Mouse (Mus musculus) kidney, embryonic 14.5 days (tissue): Measurements from ENCODE around the gene Fam19a1. TPM values are rescaled to one million over a fixed set of nuclear protein-coding genes. Genes with fewer than 3 reads are reported as not detected.
A peak's percentile ranks its signal among the peaks of the same experiment; 100 is the strongest.

ENCODE experiments used
- ATAC-seq: fragments of 200-750 bp; cut with Nextera tagmentation; 2 replicates; pipeline ENCODE4 v1.8.0; 2017; ENCODE audit warnings: moderate number of reproducible peaks, mild to moderate bottlenecking, moderate TSS enrichment, moderate library complexity; ENCODE audit not compliant: low FRiP score, low TSS enrichment
- H3K27ac ChIP-seq: fragments of 300-500 bp; sonication (generic); 2 replicates; pipeline ENCODE4 v1.5.1; 2014; ENCODE audit warnings: low read depth, mild to moderate bottlenecking, low read length, moderate library complexity, mixed read lengths
- H3K27me3 ChIP-seq: fragments of 300-500 bp; sonication (generic); 2 replicates; pipeline ENCODE4 v1.6.1; 2014; ENCODE audit warnings: mild to moderate bottlenecking, low read length; ENCODE audit not compliant: control insufficient read depth, insufficient read depth
- H3K36me3 ChIP-seq: fragments of 300-500 bp; sonication (generic); 2 replicates; pipeline ENCODE4 v1.6.1; 2014; ENCODE audit warnings: low read length, mixed read lengths; ENCODE audit not compliant: control insufficient read depth, insufficient read depth
- H3K4me1 ChIP-seq: fragments of 300-500 bp; sonication (generic); 2 replicates; pipeline ENCODE4 v1.6.1; 2014; ENCODE audit warnings: low read length, mixed read lengths; ENCODE audit not compliant: control insufficient read depth, insufficient read depth
- H3K4me2 ChIP-seq: fragments of 300-500 bp; sonication (generic); replicated peaks from 2 replicates; pipeline ENCODE4 v1.6.1; 2014; ENCODE audit warnings: low read depth, mild to moderate bottlenecking, low read length
- H3K4me3 ChIP-seq: fragments of 300-500 bp; sonication (generic); 2 replicates; pipeline ENCODE4 v1.5.1; 2014; ENCODE audit warnings: mild to moderate bottlenecking, low read length
- H3K9ac ChIP-seq: fragments of 300-500 bp; sonication (generic); 2 replicates; pipeline ENCODE4 v1.6.1; 2014; ENCODE audit warnings: low read depth, mild to moderate bottlenecking, low read length, moderate library complexity
- H3K9me3 ChIP-seq: fragments of 300-500 bp; sonication (generic); 2 replicates; pipeline ENCODE4 v1.6.1; 2016; ENCODE audit warnings: low read length; ENCODE audit not compliant: control insufficient read depth
- WGBS: fragments of 180-500 bp; shearing (Covaris S2); extraction: QIAGEN DNeasy Blood & Tissue Kit; methylation state at CpG from one replicate; pipeline ENCODE4 v1.1.7; 2014; 5-methylcytosine and 5-hydroxymethylcytosine counted together
- polyA plus RNA-seq: library from polyadenylated mRNA; unstranded; fragments of >200 nt; fragmentation: Nextera tagmentation; extraction: Ambion mirVana; gene quantifications from 2 replicates; pipeline ENCODE4 v1.2.1, GENCODE M21; 2014

The Fam19a1 gene
- polyA plus RNA-seq, 1 experiment from 2014 or later, result 6.2 TPM

DNA sequence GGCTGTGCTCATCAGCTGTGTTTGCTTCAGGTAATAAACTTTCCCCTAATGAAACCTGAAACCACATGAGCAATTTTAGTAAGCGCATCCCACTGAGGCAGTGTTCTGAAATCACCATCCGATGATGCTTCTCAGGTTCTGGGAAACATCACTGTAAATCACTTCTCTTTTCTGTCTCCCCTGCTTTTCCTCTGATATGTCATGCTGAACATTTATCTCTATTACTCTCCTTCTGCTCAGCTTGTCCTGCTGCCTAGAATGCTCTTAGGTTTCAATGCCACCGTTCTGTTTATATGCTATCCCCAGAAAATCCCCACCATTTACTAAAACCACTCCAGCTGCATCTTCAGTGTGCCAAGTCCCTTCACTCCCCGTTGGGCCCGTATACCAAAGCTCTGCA is 386.5 kb downstream of the Fam19a1 start:
- Histone ChIP-seq H3K27me3 (no peaks in the 10 kb centered on the region), H3K9ac (no peak overlapping the region), H3K4me2 (no peak overlapping the region), H3K9me3 (no peaks in the 10 kb centered on the region), H3K4me3 (no peak overlapping the region), H3K4me1 (0 out of 2 replicates have a peak, but pooled peaks cover 3% of the 10 kb centered on the region), H3K36me3 (no peaks in the 10 kb centered on the region), H3K27ac (no peak overlapping the region)
- peak; percentile 57 for ATAC-seq
- WGBS, result 32% methylated on average over 5 of the region's 5 CpGs

DNA sequence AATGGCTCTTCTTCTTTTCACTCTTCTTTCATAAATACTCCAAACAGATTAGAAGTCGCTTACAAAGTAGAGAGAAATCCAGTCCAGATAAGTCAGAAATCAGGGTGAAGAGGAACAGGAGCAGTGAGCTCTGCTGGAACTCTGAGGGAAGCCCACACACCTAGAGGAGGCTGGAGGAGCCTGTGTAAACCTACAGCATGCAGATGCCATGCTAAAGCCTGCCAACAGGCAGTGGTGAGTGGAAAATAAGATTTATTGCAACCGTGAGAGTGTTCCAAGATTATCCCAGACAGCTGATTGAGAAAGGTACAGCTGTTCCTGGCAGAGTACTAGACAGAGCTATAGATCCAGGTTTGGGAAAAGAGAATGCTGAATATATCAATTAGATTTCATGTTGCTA is 428.6 kb downstream of the Fam19a1 start:
- Histone ChIP-seq H3K9ac (no peak overlapping the region), H3K9me3 (no peaks in the 10 kb centered on the region), H3K36me3 (no peaks in the 10 kb centered on the region), H3K4me3 (no peak overlapping the region), H3K27me3 (no peaks in the 10 kb centered on the region), H3K4me1 (no peaks in the 10 kb centered on the region), H3K27ac (no peak overlapping the region), H3K4me2 (no peak overlapping the region)
- ATAC-seq, result no peak
- WGBS, result 77% methylated on average over 2 of the region's 2 CpGs

DNA sequence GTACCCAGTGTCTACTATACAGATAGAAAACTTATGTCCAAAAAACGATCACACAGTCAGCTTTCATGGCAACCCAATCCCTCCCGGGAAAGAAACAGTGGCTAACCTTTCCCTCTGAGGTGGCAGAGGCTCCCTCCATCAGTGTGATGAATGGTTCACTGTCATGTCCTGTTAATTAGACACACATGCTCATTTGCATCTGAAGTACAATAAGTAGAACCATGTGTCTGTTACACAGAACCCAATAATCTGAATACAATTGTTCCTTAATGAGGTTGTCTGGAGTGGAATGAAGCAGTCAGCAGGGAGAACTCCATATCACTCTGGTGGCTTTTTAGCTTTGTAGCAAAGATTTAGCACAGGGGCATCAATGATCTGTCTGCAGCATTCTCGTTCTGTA is 431.9 kb downstream of the Fam19a1 start:
- Histone ChIP-seq H3K36me3 (no peaks in the 10 kb centered on the region), H3K4me1 (no peaks in the 10 kb centered on the region), H3K9ac (no peak overlapping the region), H3K4me2 (no peak overlapping the region), H3K9me3 (no peaks in the 10 kb centered on the region), H3K27ac (no peak overlapping the region), H3K4me3 (no peak overlapping the region), H3K27me3 (no peaks in the 10 kb centered on the region)
- WGBS, result 24% methylated on average over 3 of the region's 3 CpGs
- ATAC-seq, result no peak

DNA sequence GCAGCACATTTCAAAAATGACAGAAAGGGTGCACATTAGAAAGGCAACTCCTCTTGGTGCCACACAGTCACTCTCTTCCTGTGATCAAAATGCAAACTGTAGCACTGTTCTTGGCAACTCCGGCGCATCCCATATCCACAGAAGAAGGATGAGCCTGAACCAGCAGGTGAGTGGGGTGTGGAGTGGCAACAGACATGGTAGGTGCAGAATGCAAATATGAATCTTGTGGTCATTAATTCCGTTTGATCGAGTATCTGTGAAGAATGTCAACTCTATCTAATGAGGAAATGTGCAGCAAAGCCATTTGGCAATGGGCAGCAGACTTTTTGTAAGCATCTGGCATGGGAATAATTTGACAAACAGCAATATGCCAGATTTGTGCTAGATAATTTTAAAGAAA is 437.5 kb downstream of the Fam19a1 start:
- Histone ChIP-seq H3K27me3 (no peaks in the 10 kb centered on the region), H3K4me1 (no peaks in the 10 kb centered on the region), H3K27ac (no peak overlapping the region), H3K4me3 (no peak overlapping the region), H3K36me3 (no peaks in the 10 kb centered on the region), H3K9me3 (no peaks in the 10 kb centered on the region), H3K9ac (no peak overlapping the region), H3K4me2 (no peak overlapping the region)
- WGBS, result 91% methylated on average over 4 of the region's 4 CpGs
- no peak for ATAC-seq

- WGBS, result 82% methylated on average over 5 of the region's 5 CpGs
- H3K9ac ChIP-seq, result no peak overlapping the region
- no peaks in the 10 kb centered on the region for H3K4me1 ChIP-seq
- H3K4me3 ChIP-seq, result no peak overlapping the region
- H3K36me3 ChIP-seq, result no peaks in the 10 kb centered on the region
- no peak overlapping the region for H3K27ac ChIP-seq
- no peaks in the 10 kb centered on the region for H3K9me3 ChIP-seq
- no peak overlapping the region for H3K4me2 ChIP-seq
- no peaks in the 10 kb centered on the region for H3K27me3 ChIP-seq
- no peak for ATAC-seq
Observed at GRCm38 (mm10) chr6:96578649-96579048, 465.7 kb downstream of the Fam19a1 start.

- H3K9ac ChIP-seq, result no peak overlapping the region
- H3K27me3 ChIP-seq, result no peaks in the 10 kb centered on the region
- no peak overlapping the region for H3K4me2 ChIP-seq
- 51% methylated on average over 4 of the region's 4 CpGs for WGBS
- H3K4me3 ChIP-seq, result no peak overlapping the region
- H3K4me1 ChIP-seq, result no peaks in the 10 kb centered on the region
- no peak overlapping the region for H3K27ac ChIP-seq
- H3K9me3 ChIP-seq, result no peaks in the 10 kb centered on the region
- no peaks in the 10 kb centered on the region for H3K36me3 ChIP-seq
- no peak for ATAC-seq
Observed at GRCm38 (mm10) chr6:96580726-96581125, 467.8 kb downstream of the Fam19a1 start.

GRCm38 (mm10) chr6:96581187-96581586 is 468.2 kb downstream of the Fam19a1 start:
- no peaks in the 10 kb centered on the region for H3K9me3 ChIP-seq
- no peak overlapping the region for H3K27ac ChIP-seq
- no peaks in the 10 kb centered on the region for H3K4me1 ChIP-seq
- no peak overlapping the region for H3K9ac ChIP-seq
- no peak for ATAC-seq
- H3K27me3 ChIP-seq, result no peaks in the 10 kb centered on the region
- no peak overlapping the region for H3K4me3 ChIP-seq
- H3K36me3 ChIP-seq, result no peaks in the 10 kb centered on the region
- no peak overlapping the region for H3K4me2 ChIP-seq
- WGBS, result 74% methylated on average over 3 of the region's 3 CpGs

GRCm38 (mm10) chr6:96587427-96587826 is 474.5 kb downstream of the Fam19a1 start:
- H3K9ac ChIP-seq, result no peak overlapping the region
- no peaks in the 10 kb centered on the region for H3K4me1 ChIP-seq
- H3K4me2 ChIP-seq, result no peak overlapping the region
- WGBS, result 86% methylated on average over 4 of the region's 4 CpGs
- no peak overlapping the region for H3K27ac ChIP-seq
- ATAC-seq, result no peak
- no peak overlapping the region for H3K4me3 ChIP-seq
- H3K27me3 ChIP-seq, result no peaks in the 10 kb centered on the region
- H3K36me3 ChIP-seq, result no peaks in the 10 kb centered on the region
- no peaks in the 10 kb centered on the region for H3K9me3 ChIP-seq

- Histone ChIP-seq H3K36me3 (no peaks in the 10 kb centered on the region), H3K9ac (no peak overlapping the region), H3K27me3 (no peaks in the 10 kb centered on the region), H3K4me1 (no peaks in the 10 kb centered on the region), H3K9me3 (no peaks in the 10 kb centered on the region), H3K4me3 (no peak overlapping the region), H3K27ac (no peak overlapping the region), H3K4me2 (no peak overlapping the region)
- ATAC-seq, result no peak
- 67% methylated on average over 1 of the region's 1 CpGs for WGBS
Observed at GRCm38 (mm10) chr6:96593031-96593430, 480.1 kb downstream of the Fam19a1 start.

DNA sequence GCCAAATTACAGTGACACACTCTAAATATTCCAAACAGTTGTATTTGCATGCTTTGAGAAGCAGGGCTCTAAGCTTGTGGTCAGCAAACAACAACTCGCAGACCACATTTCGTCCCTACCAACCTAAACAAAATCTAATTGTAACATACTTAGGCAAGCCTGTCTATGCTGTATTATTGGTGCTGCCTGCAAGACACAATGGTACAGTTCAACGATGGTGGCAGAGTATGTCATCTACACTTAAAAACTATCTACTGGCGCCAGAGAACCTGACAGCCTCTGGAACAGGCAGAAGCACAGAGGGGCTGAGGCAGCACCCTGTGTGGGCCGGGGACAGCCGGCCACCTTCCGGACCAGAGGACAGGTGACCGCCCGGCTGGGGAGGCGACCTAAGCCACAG is 482.2 kb downstream of the Fam19a1 start:
- Histone ChIP-seq H3K4me2 (no peak overlapping the region), H3K9me3 (no peaks in the 10 kb centered on the region), H3K27me3 (no peaks in the 10 kb centered on the region), H3K4me1 (no peaks in the 10 kb centered on the region), H3K4me3 (no peak overlapping the region), H3K36me3 (no peaks in the 10 kb centered on the region), H3K27ac (no peak overlapping the region), H3K9ac (no peak overlapping the region)
- no peak for ATAC-seq
- 95% methylated on average over 5 of the region's 10 CpGs for WGBS
